Mouse (Mus musculus) brain, embryonic 14.5 days (tissue): Measurements from ENCODE around the gene Mrpl53. TPM values are rescaled to one million over a fixed set of nuclear protein-coding genes. Genes with fewer than 3 reads are reported as not detected.
A peak's percentile ranks its signal among the peaks of the same experiment; 100 is the strongest.

Source experiments
- DNase-seq: peaks from one replicate; pipeline ENCODE4 v3.0.0-alpha.2; 2011; ENCODE audit warnings: low read depth
- CTCF ChIP-seq: fragments of 200-500 bp; IDR thresholded peaks from 2 replicates; pipeline ENCODE4 v1.5.1; 2012; ENCODE audit warnings: inconsistent platforms, mild to moderate bottlenecking, moderate library complexity, borderline replicate concordance; ENCODE audit not compliant: insufficient read depth, insufficient read length; ENCODE audit errors: extremely low read depth
- POLR2A ChIP-seq: fragments of 200-500 bp; IDR thresholded peaks from 2 replicates; pipeline ENCODE4 v1.6.1; 2012; ENCODE audit warnings: mild to moderate bottlenecking, inconsistent platforms, borderline replicate concordance; ENCODE audit not compliant: poor library complexity, insufficient read depth, insufficient read length, severe bottlenecking; ENCODE audit errors: extremely low read depth
- polyA plus RNA-seq: library from polyadenylated mRNA; depleted of rRNA; stranded (reverse); fragments of >200 nt; gene quantifications from 2 replicates; pipeline ENCODE4 v1.2.3, GENCODE M21; 2012

The Mrpl53 gene
- polyA plus RNA-seq, 1 experiment = 99.0 TPM

GRCm38 (mm10) chr6:83118825-83119733 lies 10.2 kb downstream of the Mrpl53 start:
- DNase-seq = no peak
- TF ChIP-seq CTCF = no peak
- no peak for TF ChIP-seq POLR2A

- TF ChIP-seq POLR2A (no peak), CTCF (no peak)
- DNase-seq = no peak
Observed at GRCm38 (mm10) chr6:83119734-83120051, 10.9 kb downstream of the Mrpl53 start.

GRCm38 (mm10) chr6:83120930-83121862 lies 12.4 kb downstream of the Mrpl53 start, which contains the start of gene Wbp1:
Gene Wbp1 (minus strand): TSS chr6:83121559.
- peak; percentile 100 for DNase-seq
- 0 out of 2 replicates have a peak, but pooled peaks have one; percentile 1 for TF ChIP-seq CTCF
- TF ChIP-seq POLR2A = peak; percentile 92

GRCm38 (mm10) chr6:83121863-83122710 lies 13.2 kb downstream of the Mrpl53 start:
- DNase-seq = peak; percentile 68
- TF ChIP-seq POLR2A (no peak), CTCF (no peak)

- no peak for DNase-seq
- TF ChIP-seq POLR2A (no peak), CTCF (no peak)
Observed at GRCm38 (mm10) chr6:83122961-83123360, 14.1 kb downstream of the Mrpl53 start.

- TF ChIP-seq CTCF = no peak
- peak; percentile 35; the same call in 1 of the 2 replicates for TF ChIP-seq POLR2A
- DNase-seq = peak; percentile 98
Observed at GRCm38 (mm10) chr6:83124851-83125312, 16.0 kb downstream of the Mrpl53 start.

- no peak for TF ChIP-seq POLR2A
- TF ChIP-seq CTCF = no peak
- no peak for DNase-seq
Observed at GRCm38 (mm10) chr6:83125331-83125730, 16.5 kb downstream of the Mrpl53 start, which contains the start of gene Ino80b. Gene Ino80b (minus strand): TSS chr6:83125431.

- TF ChIP-seq CTCF (peak; percentile 19; the same call in 1 of the 2 replicates), POLR2A (no peak)
- DNase-seq = no peak
Observed at GRCm38 (mm10) chr6:83127419-83127818, 18.6 kb downstream of the Mrpl53 start.

GRCm38 (mm10) chr6:83131469-83132034 lies 22.7 kb downstream of the Mrpl53 start:
- no peak for TF ChIP-seq POLR2A
- TF ChIP-seq CTCF = no peak

More at GRCm38 (mm10) chr6:83131469-83132034, 22.7 kb downstream of the Mrpl53 start:
- no peak for DNase-seq
